Mouse (Mus musculus) neural tube, embryonic 14.5 days (tissue): ENCODE measurements around the gene Rbms3. TPM values are rescaled to one million over a fixed set of nuclear protein-coding genes. Genes with fewer than 3 reads are reported as not detected.

Experiments used
- ATAC-seq: fragments of 200-750 bp; cut with Nextera tagmentation; 2 replicates; pipeline ENCODE4 v1.8.0; 2017; ENCODE audit warnings: low read depth, mild to moderate bottlenecking, moderate TSS enrichment, moderate library complexity
- H3K27ac ChIP-seq: fragments of 300-500 bp; sonication (generic); 2 replicates; pipeline ENCODE4 v1.5.1; 2014; ENCODE audit warnings: low read depth, mild to moderate bottlenecking, control low read depth, low read length, moderate library complexity, mixed read lengths
- H3K27me3 ChIP-seq: fragments of 300-500 bp; sonication (generic); 2 replicates; pipeline ENCODE4 v1.6.1; 2014; ENCODE audit warnings: low read length; ENCODE audit not compliant: control insufficient read depth, insufficient read depth
- H3K36me3 ChIP-seq: fragments of 300-500 bp; sonication (generic); 2 replicates; pipeline ENCODE4 v1.6.1; 2014; ENCODE audit warnings: low read length, mixed read lengths; ENCODE audit not compliant: control insufficient read depth, insufficient read depth
- H3K4me1 ChIP-seq: fragments of 300-500 bp; sonication (generic); 2 replicates; pipeline ENCODE4 v1.6.1; 2014; ENCODE audit warnings: low read length; ENCODE audit not compliant: control insufficient read depth, insufficient read depth
- H3K4me2 ChIP-seq: fragments of 300-500 bp; sonication (generic); 2 replicates; pipeline ENCODE4 v1.6.1; 2014; ENCODE audit warnings: mild to moderate bottlenecking, low read depth, low read length, control low read depth
- H3K4me3 ChIP-seq: fragments of 300-500 bp; sonication (generic); 2 replicates; pipeline ENCODE4 v1.5.1; 2014; ENCODE audit warnings: low read depth, low read length, control low read depth, mixed read lengths
- H3K9ac ChIP-seq: fragments of 300-500 bp; sonication (generic); replicated peaks from 2 replicates; pipeline ENCODE4 v1.6.1; 2014; ENCODE audit warnings: low read depth, mild to moderate bottlenecking, control low read depth, low read length, mixed read lengths
- H3K9me3 ChIP-seq: fragments of 300-500 bp; sonication (generic); 2 replicates; pipeline ENCODE4 v1.6.1; 2016; ENCODE audit warnings: low read length; ENCODE audit not compliant: control insufficient read depth
- WGBS: fragments of 180-500 bp; shearing (Covaris S2); extraction: QIAGEN DNeasy Blood & Tissue Kit; methylation state at CpG from one replicate; pipeline ENCODE4 v1.1.7; 2014; 5-methylcytosine and 5-hydroxymethylcytosine counted together
- polyA plus RNA-seq: library from polyadenylated mRNA; unstranded; fragments of >200 nt; fragmentation: Nextera tagmentation; extraction: Ambion mirVana; gene quantifications from 2 replicates; pipeline ENCODE4 v1.2.1, GENCODE M21; 2014

Gene Rbms3
- polyA plus RNA-seq, 1 experiment from 2014 or later: 79.5 TPM

- H3K36me3 ChIP-seq: no peaks in the 10 kb centered on the region
- no peak overlapping the region for H3K4me2 ChIP-seq
- H3K27me3 ChIP-seq: no peaks in the 10 kb centered on the region
- 93% methylated on average over 2 of the region's 2 CpGs for WGBS
- no peaks in the 10 kb centered on the region for H3K9me3 ChIP-seq
- H3K4me1 ChIP-seq: no peaks in the 10 kb centered on the region
- no peak overlapping the region for H3K27ac ChIP-seq
- H3K4me3 ChIP-seq: no peak overlapping the region
- no peak overlapping the region for H3K9ac ChIP-seq
- no peak for ATAC-seq
Observed at GRCm38 (mm10) chr9:117430670-117431069, 199.0 kb downstream of the Rbms3 start.

- no peaks in the 10 kb centered on the region for H3K4me1 ChIP-seq
- ATAC-seq: no peak
- no peak overlapping the region for H3K4me2 ChIP-seq
- no peaks in the 10 kb centered on the region for H3K9me3 ChIP-seq
- no peak overlapping the region for H3K27ac ChIP-seq
- no peaks in the 10 kb centered on the region for H3K36me3 ChIP-seq
- H3K9ac ChIP-seq: no peak overlapping the region
- no peak overlapping the region for H3K4me3 ChIP-seq
- no peaks in the 10 kb centered on the region for H3K27me3 ChIP-seq
- 77% methylated on average over 7 of the region's 7 CpGs for WGBS
Observed at GRCm38 (mm10) chr9:117429217-117430105, 200.3 kb downstream of the Rbms3 start.

GRCm38 (mm10) chr9:117423259-117423658, 206.5 kb downstream of the Rbms3 start:
- no peaks in the 10 kb centered on the region for H3K9me3 ChIP-seq
- ATAC-seq: no peak
- no peaks in the 10 kb centered on the region for H3K27me3 ChIP-seq
- no peak overlapping the region for H3K9ac ChIP-seq
- no peak overlapping the region for H3K27ac ChIP-seq
- H3K4me2 ChIP-seq: no peak overlapping the region
- no peaks in the 10 kb centered on the region for H3K36me3 ChIP-seq
- WGBS: 75% methylated on average over 5 of the region's 5 CpGs
- no peaks in the 10 kb centered on the region for H3K4me1 ChIP-seq
- no peak overlapping the region for H3K4me3 ChIP-seq

GRCm38 (mm10) chr9:117419874-117420485, 209.7 kb downstream of the Rbms3 start:
- Histone ChIP-seq H3K27ac (no peak overlapping the region), H3K4me2 (no peak overlapping the region), H3K9ac (no peak overlapping the region), H3K27me3 (no peaks in the 10 kb centered on the region), H3K4me1 (no peaks in the 10 kb centered on the region), H3K4me3 (no peak overlapping the region), H3K9me3 (no peaks in the 10 kb centered on the region), H3K36me3 (no peaks in the 10 kb centered on the region)
- no peak for ATAC-seq
- 67% methylated on average over 8 of the region's 8 CpGs for WGBS

- H3K9me3 ChIP-seq: no peaks in the 10 kb centered on the region
- WGBS: 37% methylated on average over 3 of the region's 3 CpGs
- no peaks in the 10 kb centered on the region for H3K4me1 ChIP-seq
- no peak overlapping the region for H3K4me2 ChIP-seq
- no peaks in the 10 kb centered on the region for H3K27me3 ChIP-seq
- no peaks in the 10 kb centered on the region for H3K36me3 ChIP-seq
- no peak overlapping the region for H3K4me3 ChIP-seq
- H3K9ac ChIP-seq: no peak overlapping the region
- H3K27ac ChIP-seq: no peak overlapping the region
- ATAC-seq: no peak
Observed at GRCm38 (mm10) chr9:117413181-117413580, 216.5 kb downstream of the Rbms3 start.

GRCm38 (mm10) chr9:117412584-117412983, 217.1 kb downstream of the Rbms3 start:
- ATAC-seq: no peak
- H3K9ac ChIP-seq: no peak overlapping the region
- H3K4me2 ChIP-seq: no peak overlapping the region
- H3K36me3 ChIP-seq: no peaks in the 10 kb centered on the region
- no peaks in the 10 kb centered on the region for H3K9me3 ChIP-seq
- H3K27me3 ChIP-seq: no peaks in the 10 kb centered on the region
- H3K4me1 ChIP-seq: no peaks in the 10 kb centered on the region
- no peak overlapping the region for H3K4me3 ChIP-seq
- H3K27ac ChIP-seq: no peak overlapping the region
- 16% methylated on average over 2 of the region's 2 CpGs for WGBS

GRCm38 (mm10) chr9:117404621-117405020, 225.1 kb downstream of the Rbms3 start:
- Histone ChIP-seq H3K4me1 (no peaks in the 10 kb centered on the region), H3K9ac (no peak overlapping the region), H3K27ac (no peak overlapping the region), H3K4me2 (no peak overlapping the region), H3K9me3 (no peaks in the 10 kb centered on the region), H3K36me3 (no peaks in the 10 kb centered on the region), H3K27me3 (no peaks in the 10 kb centered on the region), H3K4me3 (no peak overlapping the region)
- no peak for ATAC-seq
- 92% methylated on average over 4 of the region's 4 CpGs for WGBS

GRCm38 (mm10) chr9:117400262-117400671, 229.4 kb downstream of the Rbms3 start:
- Histone ChIP-seq H3K9me3 (no peaks in the 10 kb centered on the region), H3K27me3 (no peaks in the 10 kb centered on the region), H3K4me3 (no peak overlapping the region), H3K9ac (no peak overlapping the region), H3K27ac (no peak overlapping the region), H3K4me2 (no peak overlapping the region), H3K36me3 (no peaks in the 10 kb centered on the region), H3K4me1 (no peaks in the 10 kb centered on the region)
- 25% methylated on average over 7 of the region's 7 CpGs for WGBS
- ATAC-seq: no peak; the same call in 1 of the 2 replicates

GRCm38 (mm10) chr9:117397071-117397470, 232.6 kb downstream of the Rbms3 start:
- Histone ChIP-seq H3K9ac (no peak overlapping the region), H3K4me1 (peaks cover 6% of the 10 kb centered on the region; the same call in 1 of the 2 replicates), H3K4me2 (no peak overlapping the region), H3K36me3 (no peaks in the 10 kb centered on the region), H3K9me3 (no peaks in the 10 kb centered on the region), H3K27me3 (no peaks in the 10 kb centered on the region), H3K27ac (no peak overlapping the region), H3K4me3 (no peak overlapping the region)
- no peak for ATAC-seq
